Mouse (Mus musculus): Measurements from ENCODE around the gene Tiparp. TPM values are rescaled to one million over a fixed set of nuclear protein-coding genes. Genes with fewer than 3 reads are reported as not detected.

Tiparp gene
- 34.5 and 38.6 TPM in 2 replicates for polyA plus RNA-seq (2015; fragmentation: Nextera tagmentation; extraction: Ambion mirVana)

DNA sequence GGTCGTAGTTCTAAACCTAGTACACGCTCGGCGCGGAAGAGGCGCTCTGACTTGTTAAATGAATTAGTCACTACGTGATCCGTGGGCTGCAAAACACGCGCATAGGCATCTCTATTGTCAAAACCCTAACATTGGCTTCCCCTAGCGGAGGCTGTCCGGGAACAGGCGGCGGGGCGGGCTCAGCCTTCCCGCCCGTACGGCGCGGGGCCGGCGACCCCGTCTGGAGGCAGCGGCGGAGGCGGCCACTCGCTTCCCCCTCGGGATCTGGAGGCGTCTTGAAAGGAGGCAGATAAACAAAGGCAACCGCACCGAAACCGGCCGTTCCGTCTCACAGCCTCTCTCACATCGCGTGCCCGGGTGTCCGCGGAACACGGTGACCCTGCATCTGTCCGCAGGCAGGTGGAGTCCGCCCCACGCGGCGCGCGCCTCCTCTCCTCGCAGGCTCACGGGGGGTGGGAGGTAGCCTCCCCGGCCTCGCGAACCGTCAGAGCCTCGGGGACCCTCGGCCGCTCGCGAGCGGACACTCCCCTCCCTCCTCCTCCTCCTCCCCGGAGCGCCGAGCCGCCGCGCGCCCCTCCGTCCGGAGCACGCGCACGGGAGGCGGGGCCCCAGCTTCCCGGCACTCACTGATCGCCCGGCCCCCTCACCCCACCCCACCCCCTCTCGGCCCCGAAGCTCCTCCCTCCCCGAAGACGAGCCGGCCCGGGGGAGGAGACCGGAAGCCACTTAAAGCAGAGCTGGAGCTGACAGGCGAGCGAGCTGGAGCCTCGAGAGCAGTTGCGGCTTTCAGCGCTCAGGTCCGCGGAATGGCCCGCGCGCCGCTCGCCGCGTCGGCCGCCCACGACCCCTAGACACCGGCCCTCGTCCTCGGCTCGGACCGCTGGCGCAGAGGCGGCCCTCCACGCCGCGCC, at the start of gene Tiparp:
Tiparp (plus strand) TSS at position 720 of the 911 bp plus-strand sequence.
- Histone ChIP-seq H3K4me3 (peak within 1 kb of the TSS; percentile 92), H3K4me1 (no peaks in the 10 kb centered on the region), H3K4me2 (peak within 1 kb of the TSS; percentile 77), H3K36me3 (peaks cover 11% of the 10 kb centered on the region), H3K27me3 (no peaks in the 10 kb centered on the region), H3K9ac (peak within 1 kb of the TSS; percentile 92), H3K27ac (peak within 1 kb of the TSS; percentile 97), H3K9me3 (no peaks in the 10 kb centered on the region)
- ATAC-seq (ENCODE audit: insufficient number of reproducible peaks, insufficient read depth, low FRiP score, low TSS enrichment, low read depth) = peak; percentile 93
- under 1% methylated on average over 100 of the region's 109 CpGs for WGBS

DNA sequence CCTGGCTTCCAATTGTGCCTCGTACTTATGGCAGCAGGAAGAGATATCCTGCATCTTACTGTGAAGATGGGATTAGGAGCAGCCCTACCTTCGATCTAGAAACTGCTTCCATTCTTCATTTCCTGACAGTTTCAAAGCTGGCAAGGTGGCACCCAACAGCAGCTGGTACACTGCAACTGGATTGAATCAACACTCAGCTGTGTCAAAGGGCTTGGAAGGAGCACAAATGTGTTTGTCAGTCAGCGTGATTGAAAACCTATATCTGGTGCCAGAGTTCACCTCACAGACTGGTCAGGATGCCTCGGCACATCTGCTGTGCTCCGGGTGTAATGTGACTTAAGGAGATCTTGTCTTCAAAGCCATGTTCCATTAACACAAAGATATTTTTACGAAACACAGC, 47.5 kb upstream of the Tiparp start:
- no peak overlapping the region for H3K9ac ChIP-seq
- no peaks in the 10 kb centered on the region for H3K27me3 ChIP-seq
- no peaks in the 10 kb centered on the region for H3K36me3 ChIP-seq
- ATAC-seq (ENCODE audit: insufficient number of reproducible peaks, insufficient read depth, low FRiP score, low TSS enrichment, low read depth) = no peak
- no peaks in the 10 kb centered on the region for H3K9me3 ChIP-seq
- H3K4me1 ChIP-seq = peaks cover 29% of the 10 kb centered on the region
- H3K4me2 ChIP-seq = no peak overlapping the region
- H3K27ac ChIP-seq = no peak overlapping the region
- no peak overlapping the region for H3K4me3 ChIP-seq
- 71% methylated on average over 6 of the region's 6 CpGs for WGBS

DNA sequence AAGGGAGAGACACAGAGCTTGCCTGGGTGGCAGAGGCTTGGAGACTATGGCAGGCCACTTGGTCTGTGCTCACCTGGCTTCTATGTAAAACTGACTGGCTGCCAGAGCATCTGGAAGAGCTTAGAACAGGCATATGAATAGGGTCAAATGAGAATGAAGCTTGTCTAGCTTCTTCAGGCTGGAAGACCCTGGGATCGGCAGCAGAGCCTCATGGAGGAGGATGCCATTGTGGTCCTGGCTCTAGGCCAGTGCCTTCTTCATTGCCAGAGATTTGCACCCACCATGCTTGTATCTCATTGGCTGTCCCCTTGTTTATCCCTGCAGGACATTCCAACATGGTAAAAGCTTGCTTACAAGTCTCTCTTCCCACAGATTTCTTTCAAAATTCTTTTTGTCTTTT, 45.9 kb upstream of the Tiparp start:
- no peak overlapping the region for H3K4me3 ChIP-seq
- no peak overlapping the region for H3K4me2 ChIP-seq
- 29% methylated on average over 1 of the region's 1 CpGs for WGBS
- no peaks in the 10 kb centered on the region for H3K36me3 ChIP-seq
- no peak overlapping the region for H3K9ac ChIP-seq
- ATAC-seq (ENCODE audit: insufficient number of reproducible peaks, insufficient read depth, low FRiP score, low TSS enrichment, low read depth) = no peak
- no peaks in the 10 kb centered on the region for H3K9me3 ChIP-seq
- H3K27ac ChIP-seq = peak overlapping the region; percentile 41
- H3K27me3 ChIP-seq = no peaks in the 10 kb centered on the region
- H3K4me1 ChIP-seq = peaks cover 15% of the 10 kb centered on the region

DNA sequence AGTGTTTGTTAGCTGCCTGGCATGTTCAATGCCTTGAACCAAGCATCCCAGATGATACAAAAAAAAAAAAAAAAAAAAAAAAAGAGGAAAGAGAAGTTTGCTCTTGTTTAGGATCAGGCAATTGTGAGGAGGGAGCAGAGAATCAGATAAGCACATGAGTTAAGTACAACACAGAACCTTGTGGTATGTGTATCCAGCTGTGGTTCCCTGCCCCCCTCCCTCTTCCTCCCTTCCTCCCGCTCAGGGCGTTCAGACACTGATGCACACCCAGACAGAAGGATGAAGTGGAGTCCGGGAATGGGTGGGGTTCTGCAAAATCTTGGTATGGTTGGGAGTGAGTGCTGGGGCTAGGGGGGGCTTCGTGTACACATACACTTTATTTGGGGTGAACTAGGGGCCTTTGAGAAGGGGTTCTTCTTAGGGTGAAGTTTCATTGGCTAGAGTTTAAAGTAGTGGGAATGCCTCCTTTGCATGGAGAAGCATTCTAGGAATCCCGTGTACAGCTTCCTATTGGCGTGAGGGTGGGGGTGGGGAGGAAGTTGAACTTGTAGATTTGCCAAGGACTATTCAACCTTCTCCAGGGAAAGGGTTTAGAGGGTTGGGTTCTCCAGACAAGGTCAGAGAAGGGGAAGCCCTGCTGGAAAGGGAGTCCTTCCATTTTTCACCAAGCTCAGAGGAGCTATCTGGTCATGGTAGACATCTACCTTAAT, 45.4 kb upstream of the Tiparp start:
- no peaks in the 10 kb centered on the region for H3K27me3 ChIP-seq
- H3K27ac ChIP-seq = peak overlapping the region; percentile 55; the same call in 1 of the 2 replicates
- H3K9ac ChIP-seq = no peak overlapping the region
- peaks cover 15% of the 10 kb centered on the region for H3K4me1 ChIP-seq
- no peaks in the 10 kb centered on the region for H3K9me3 ChIP-seq
- H3K4me3 ChIP-seq = no peak overlapping the region
- H3K36me3 ChIP-seq = no peaks in the 10 kb centered on the region
- peak overlapping the region; percentile 12; the same call in 1 of the 2 replicates for H3K4me2 ChIP-seq
- ATAC-seq (ENCODE audit: insufficient number of reproducible peaks, insufficient read depth, low FRiP score, low TSS enrichment, low read depth) = 0 out of 2 replicates have a peak, but pooled peaks have one; percentile 56
- 50% methylated on average over 6 of the region's 6 CpGs for WGBS

DNA sequence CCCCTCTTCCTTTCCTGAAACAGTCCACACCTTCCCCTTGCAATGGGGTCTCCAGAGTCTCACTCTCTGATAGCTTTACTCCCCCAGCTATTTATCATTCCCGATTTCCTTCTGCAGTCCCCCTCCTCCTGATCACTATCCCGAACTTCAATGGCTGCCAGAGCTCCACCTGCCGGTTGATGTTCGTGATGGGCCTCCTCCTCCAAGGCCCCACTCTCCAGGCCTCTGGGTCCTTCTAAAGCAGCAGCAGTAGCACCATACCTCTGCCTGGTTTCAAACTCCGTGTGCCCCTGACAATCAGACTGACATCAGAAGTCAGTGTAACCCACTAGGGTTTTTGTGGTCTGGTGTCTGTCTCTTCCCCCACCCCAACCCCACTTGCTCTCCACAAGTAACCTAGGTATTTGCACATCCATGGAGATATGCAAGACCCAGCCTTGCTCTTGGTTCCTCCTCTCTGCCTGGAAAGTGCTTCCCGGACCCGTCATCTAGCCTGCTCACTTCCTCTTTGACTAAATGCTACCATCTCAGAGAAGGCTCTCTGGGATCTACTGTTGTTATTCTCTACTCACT, 44.0 kb upstream of the Tiparp start:
- no peak overlapping the region for H3K9ac ChIP-seq
- ATAC-seq (ENCODE audit: insufficient number of reproducible peaks, insufficient read depth, low FRiP score, low TSS enrichment, low read depth) = no peak
- H3K36me3 ChIP-seq = no peaks in the 10 kb centered on the region
- H3K27me3 ChIP-seq = no peaks in the 10 kb centered on the region
- no peak overlapping the region for H3K4me3 ChIP-seq
- H3K9me3 ChIP-seq = no peaks in the 10 kb centered on the region
- peaks cover 15% of the 10 kb centered on the region for H3K4me1 ChIP-seq
- H3K4me2 ChIP-seq = no peak overlapping the region
- no peak overlapping the region for H3K27ac ChIP-seq
- 70% methylated on average over 7 of the region's 7 CpGs for WGBS

DNA sequence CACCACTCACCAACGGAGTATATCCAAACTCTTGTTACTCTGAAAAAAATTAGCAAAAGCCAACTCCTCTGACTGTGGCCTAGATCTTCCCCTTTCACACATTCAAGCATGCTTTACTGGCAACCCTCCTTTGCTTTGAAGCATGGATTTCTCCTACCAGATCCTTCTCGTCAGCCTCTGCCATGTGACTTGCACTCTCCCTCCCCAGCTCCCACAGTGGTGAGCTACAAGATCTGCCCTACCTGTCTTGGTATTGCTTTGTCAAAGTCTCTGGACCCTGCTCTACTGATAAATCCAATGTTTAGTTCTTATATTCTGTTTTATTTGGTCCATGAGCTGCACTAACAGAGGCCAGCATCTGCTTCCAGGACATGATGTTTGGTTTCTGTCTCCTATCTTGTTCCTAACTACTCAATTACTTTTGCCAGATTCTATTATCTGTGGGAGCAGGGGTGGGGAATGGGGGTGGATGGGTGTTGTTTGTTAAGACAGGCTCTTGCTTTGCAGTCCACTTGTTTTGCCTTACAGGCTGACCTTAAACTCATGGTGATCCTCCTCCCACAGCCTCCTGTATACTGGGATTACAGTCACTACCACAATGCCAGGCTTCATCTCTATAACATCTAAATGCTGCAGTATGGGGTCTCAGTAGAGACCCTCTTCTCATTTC, 40.7 kb upstream of the Tiparp start:
- Histone ChIP-seq H3K27me3 (no peaks in the 10 kb centered on the region), H3K9me3 (no peaks in the 10 kb centered on the region; the same call in 1 of the 2 replicates), H3K4me3 (no peak overlapping the region), H3K36me3 (no peaks in the 10 kb centered on the region), H3K4me1 (peaks cover 8% of the 10 kb centered on the region), H3K4me2 (no peak overlapping the region), H3K27ac (no peak overlapping the region), H3K9ac (no peak overlapping the region)
- ATAC-seq (ENCODE audit: insufficient number of reproducible peaks, insufficient read depth, low FRiP score, low TSS enrichment, low read depth) = no peak
- WGBS = 79% methylated on average over 2 of the region's 2 CpGs

DNA sequence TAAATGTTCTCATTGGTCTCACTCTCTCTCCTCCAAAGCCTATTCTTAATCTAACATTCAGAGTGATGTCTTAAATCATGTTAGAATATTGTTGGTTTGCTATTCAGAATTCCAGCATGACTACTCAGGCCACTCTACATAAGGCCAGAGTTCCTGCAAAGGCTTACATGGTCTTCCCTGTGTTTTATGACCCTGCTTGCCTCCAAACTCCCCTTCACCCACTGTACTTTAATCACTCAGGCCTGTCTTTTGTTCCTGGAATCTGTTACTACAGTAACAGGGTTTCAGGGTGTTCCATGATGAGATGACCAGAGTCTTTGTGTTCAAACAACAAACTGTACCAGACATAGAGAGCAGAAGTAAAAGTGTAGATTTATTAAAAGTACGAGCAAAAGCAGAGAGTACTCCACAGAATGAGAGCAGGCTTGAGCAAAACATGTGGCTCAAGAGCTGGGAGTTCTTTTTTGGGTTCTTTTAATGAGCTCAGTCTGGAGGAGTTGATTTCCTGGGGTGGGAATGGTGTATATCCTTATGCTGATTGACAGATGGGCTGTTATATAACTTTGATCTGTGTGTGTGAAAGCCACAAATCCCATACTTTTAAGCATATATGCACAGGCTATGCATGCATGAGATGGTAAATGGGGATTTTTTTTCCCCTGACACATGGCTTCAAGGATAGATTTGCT, 39.5 kb upstream of the Tiparp start:
- H3K36me3 ChIP-seq = no peaks in the 10 kb centered on the region
- H3K4me3 ChIP-seq = no peak overlapping the region
- H3K27me3 ChIP-seq = no peaks in the 10 kb centered on the region
- H3K27ac ChIP-seq = no peak overlapping the region; the same call in 1 of the 2 replicates
- ATAC-seq (ENCODE audit: insufficient number of reproducible peaks, insufficient read depth, low FRiP score, low TSS enrichment, low read depth) = no peak
- 63% methylated on average over 1 of the region's 1 CpGs for WGBS
- H3K4me2 ChIP-seq = no peak overlapping the region
- H3K9ac ChIP-seq = no peak overlapping the region
- no peaks in the 10 kb centered on the region; the same call in 1 of the 2 replicates for H3K9me3 ChIP-seq
- no peaks in the 10 kb centered on the region for H3K4me1 ChIP-seq

DNA sequence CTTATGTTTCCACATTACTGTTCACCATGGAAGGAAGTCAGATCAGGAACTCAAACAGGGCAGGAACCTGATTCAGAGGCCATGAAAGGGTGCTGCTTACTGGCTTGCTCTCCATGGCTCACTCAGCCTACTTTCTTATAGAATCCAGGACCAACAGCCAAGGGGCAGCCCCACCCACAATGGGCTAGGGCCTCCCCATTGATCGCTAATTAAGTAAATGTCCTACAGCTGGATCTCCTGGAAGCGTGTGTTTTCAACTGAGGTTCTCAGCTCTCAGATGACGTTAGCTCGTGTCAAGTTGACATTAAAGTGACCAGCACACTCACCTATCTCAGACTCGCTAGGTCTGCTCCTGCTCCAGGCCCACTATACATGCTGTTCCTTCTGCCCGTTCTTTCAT, 38.6 kb upstream of the Tiparp start:
- no peak overlapping the region; the same call in 1 of the 2 replicates for H3K27ac ChIP-seq
- 65% methylated on average over 6 of the region's 6 CpGs for WGBS
- no peaks in the 10 kb centered on the region for H3K27me3 ChIP-seq
- H3K9ac ChIP-seq = no peak overlapping the region
- no peak overlapping the region for H3K4me2 ChIP-seq
- H3K9me3 ChIP-seq = no peaks in the 10 kb centered on the region; the same call in 1 of the 2 replicates
- H3K4me1 ChIP-seq = peaks cover 6% of the 10 kb centered on the region
- no peaks in the 10 kb centered on the region for H3K36me3 ChIP-seq
- H3K4me3 ChIP-seq = no peak overlapping the region
- ATAC-seq (ENCODE audit: insufficient number of reproducible peaks, insufficient read depth, low FRiP score, low TSS enrichment, low read depth) = no peak

DNA sequence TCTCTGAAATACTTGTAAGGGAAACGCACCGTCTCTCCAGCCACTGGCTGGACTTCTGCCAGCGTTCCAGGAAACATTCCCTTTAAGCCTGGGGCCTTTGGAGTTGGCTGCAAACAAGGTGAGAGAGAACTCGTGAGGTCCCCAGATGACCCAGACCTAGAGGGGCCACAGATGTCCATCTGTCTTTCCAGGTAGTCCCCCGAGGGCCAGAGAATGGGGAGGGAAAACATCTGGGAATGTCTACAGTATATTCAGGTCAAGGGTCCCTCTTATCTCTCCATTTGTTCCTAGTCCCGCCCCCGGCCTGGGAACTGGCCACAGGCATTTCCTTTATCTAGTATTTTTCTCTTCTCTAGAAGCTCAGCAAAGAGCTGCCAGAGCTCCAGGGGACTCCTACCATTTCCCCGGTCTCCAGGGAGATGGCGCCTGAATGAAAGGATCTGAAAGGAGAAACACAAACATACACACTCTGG, 33.9 kb upstream of the Tiparp start:
- H3K9me3 ChIP-seq = no peaks in the 10 kb centered on the region; the same call in 1 of the 2 replicates
- 22% methylated on average over 9 of the region's 9 CpGs for WGBS
- peaks cover 11% of the 10 kb centered on the region for H3K4me1 ChIP-seq
- no peaks in the 10 kb centered on the region for H3K27me3 ChIP-seq
- peak overlapping the region; percentile 71 for H3K27ac ChIP-seq
- H3K4me3 ChIP-seq = peak overlapping the region; percentile 20; the same call in 1 of the 2 replicates
- peak overlapping the region; percentile 48 for H3K4me2 ChIP-seq
- H3K36me3 ChIP-seq = no peaks in the 10 kb centered on the region
- no peak for ATAC-seq (ENCODE audit: insufficient number of reproducible peaks, insufficient read depth, low FRiP score, low TSS enrichment, low read depth)
- 0 out of 2 replicates have a peak overlapping the region, but pooled peaks have one; percentile 40 for H3K9ac ChIP-seq

DNA sequence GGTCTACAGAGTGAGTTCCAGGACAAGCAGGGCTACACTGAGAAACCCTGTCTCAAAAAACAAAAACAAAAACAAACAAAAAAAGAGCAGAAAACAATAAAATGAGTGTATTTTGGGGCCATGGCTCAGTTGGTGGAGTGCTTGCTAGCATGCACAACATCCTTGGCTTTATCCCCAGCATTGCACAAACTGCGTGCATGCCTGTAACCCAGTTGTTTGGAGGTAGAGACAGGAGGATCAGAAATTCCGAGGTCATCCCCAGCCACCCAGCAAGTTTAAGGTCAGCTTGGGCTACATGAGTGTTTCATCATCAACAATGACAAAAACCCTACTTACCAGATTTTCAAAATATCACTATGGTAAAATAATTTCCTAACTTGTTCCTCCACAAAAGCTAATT, 20.4 kb upstream of the Tiparp start:
- Histone ChIP-seq H3K4me3 (no peak overlapping the region), H3K36me3 (no peaks in the 10 kb centered on the region), H3K4me2 (no peak overlapping the region), H3K9ac (no peak overlapping the region), H3K9me3 (no peaks in the 10 kb centered on the region), H3K27ac (no peak overlapping the region), H3K4me1 (no peaks in the 10 kb centered on the region), H3K27me3 (no peaks in the 10 kb centered on the region)
- no peak for ATAC-seq (ENCODE audit: insufficient number of reproducible peaks, insufficient read depth, low FRiP score, low TSS enrichment, low read depth)
- 83% methylated on average over 2 of the region's 2 CpGs for WGBS
